26 mouse cellular contexts compared by ENCODE assay signal in genomic region chr16:40653508-40653907, GRCm38 (mm10).
DNase-seq lines count a peak whose midpoint lies in the region; ATAC-seq lines count a peak whose summit lies in the region.
"Had no signal": no experiment of that assay in that cellular context is flagged by ENCODE, and none has a peak within 500 bp of the region (broad histone marks: within the 10 kb centered on the region; RNA-seq: fewer than 3 reads in every experiment).

No protein-coding gene starts in this region.

- no peak overlapping the region for H3K9ac ChIP-seq in forebrain, embryonic 13.5 days
- no peak overlapping the region for H3K9ac ChIP-seq in midbrain, embryonic 14.5 days (replicated peaks; ENCODE audit: low read length)
- no peak overlapping the region for H3K9ac ChIP-seq in midbrain, embryonic 13.5 days (replicated peaks)
- H3K9ac ChIP-seq in forebrain, embryonic 16.5 days (replicated peaks; ENCODE audit: low read depth, low read length): no peak overlapping the region
- H3K9ac ChIP-seq in kidney, embryonic 16.5 days (replicated peaks; ENCODE audit: low read length): no peak overlapping the region
- H3K9ac ChIP-seq: embryonic facial prominence, embryonic 12.5 days; embryonic facial prominence, embryonic 15.5 days; hindbrain, embryonic 15.5 days; intestine, embryonic 15.5 days had no signal

- peak; percentile 75 for ATAC-seq in forebrain, embryonic 13.5 days
- no peak for ATAC-seq in midbrain, embryonic 14.5 days (ENCODE audit: low FRiP score, low TSS enrichment)
- ATAC-seq in midbrain, embryonic 13.5 days: no peak
- peak; percentile 73 for ATAC-seq in forebrain, embryonic 16.5 days
- ATAC-seq in kidney, embryonic 16.5 days (ENCODE audit: low FRiP score, low TSS enrichment): no peak
- ATAC-seq: intestine, embryonic 15.5 days; Patski had no signal

- WGBS in forebrain, embryonic 13.5 days: 58% methylated on average over 1 of the region's 1 CpGs
- WGBS in forebrain, embryonic 10.5 days: 86% methylated on average over 1 of the region's 1 CpGs
- 77% methylated on average over 1 of the region's 1 CpGs for WGBS in midbrain, embryonic 14.5 days
- WGBS in midbrain, embryonic 13.5 days: 76% methylated on average over 1 of the region's 1 CpGs
- 39% methylated on average over 1 of the region's 1 CpGs for WGBS in forebrain, embryonic 16.5 days
- WGBS in kidney, embryonic 16.5 days: 88% methylated on average over 1 of the region's 1 CpGs

- peaks cover 10% of the 10 kb centered on the region for H3K4me1 ChIP-seq in forebrain, embryonic 13.5 days
- H3K4me1 ChIP-seq in forebrain, embryonic 10.5 days: no peaks in the 10 kb centered on the region
- no peaks in the 10 kb centered on the region for H3K4me1 ChIP-seq in midbrain, embryonic 14.5 days (ENCODE audit: control insufficient read depth, insufficient read depth, low read length)
- H3K4me1 ChIP-seq in midbrain, embryonic 13.5 days (replicated peaks): no peaks in the 10 kb centered on the region
- peaks cover 3% of the 10 kb centered on the region; the same call in 1 of the 2 replicates for H3K4me1 ChIP-seq in forebrain, embryonic 16.5 days (replicated peaks; ENCODE audit: control insufficient read depth, insufficient read depth, low read length)
- H3K4me1 ChIP-seq in kidney, embryonic 16.5 days (ENCODE audit: insufficient read depth, low read length): no peaks in the 10 kb centered on the region
- H3K4me1 ChIP-seq: embryonic facial prominence, embryonic 15.5 days; hindbrain, embryonic 15.5 days; intestine, embryonic 15.5 days had no signal

- no peak for DNase-seq in forebrain, embryonic 10.5 days (ENCODE audit: extremely low spot score, low spot score)
- DNase-seq in midbrain, embryonic 14.5 days: no peak
- DNase-seq in heart, adult 9 months (ENCODE audit: low spot score in 2 of 2): no peak
- DNase-seq: adrenal gland, postnatal 10 days; adrenal gland, postnatal 36 days; B cell, adult 2 months; cerebellum, adult 11 months; cerebellum, adult 2 months; cerebellum, adult 9-11 months; cerebellum, postnatal 25 days; gastrocnemius, postnatal 10 days; gastrocnemius, postnatal 36 days; heart, adult 2 months; kidney, adult 11 months had no signal

- H3K27me3 ChIP-seq in forebrain, embryonic 13.5 days: no peaks in the 10 kb centered on the region
- no peaks in the 10 kb centered on the region for H3K27me3 ChIP-seq in forebrain, embryonic 10.5 days (ENCODE audit: poor library complexity, severe bottlenecking)
- H3K27me3 ChIP-seq in midbrain, embryonic 14.5 days (ENCODE audit: control insufficient read depth, insufficient read depth, low read length): no peaks in the 10 kb centered on the region
- H3K27me3 ChIP-seq in midbrain, embryonic 13.5 days: no peaks in the 10 kb centered on the region
- no peaks in the 10 kb centered on the region for H3K27me3 ChIP-seq in forebrain, embryonic 16.5 days (replicated peaks; ENCODE audit: control insufficient read depth, insufficient read depth, low read length)
- no peaks in the 10 kb centered on the region for H3K27me3 ChIP-seq in kidney, embryonic 16.5 days (ENCODE audit: insufficient read depth, low read length)
- H3K27me3 ChIP-seq: CH12.LX; embryonic facial prominence, embryonic 12.5 days; embryonic facial prominence, embryonic 15.5 days; hindbrain, embryonic 15.5 days; intestine, embryonic 15.5 days; Patski had no signal

- H3K4me2 ChIP-seq in forebrain, embryonic 13.5 days: no peak overlapping the region
- no peak overlapping the region for H3K4me2 ChIP-seq in midbrain, embryonic 14.5 days (ENCODE audit: low read length)
- H3K4me2 ChIP-seq in midbrain, embryonic 13.5 days (replicated peaks): no peak overlapping the region
- no peak overlapping the region for H3K4me2 ChIP-seq in forebrain, embryonic 16.5 days (ENCODE audit: low read length)
- H3K4me2 ChIP-seq in kidney, embryonic 16.5 days (replicated peaks; ENCODE audit: low read depth, low read length): no peak overlapping the region
- H3K4me2 ChIP-seq: embryonic facial prominence, embryonic 12.5 days; embryonic facial prominence, embryonic 15.5 days; heart, embryonic 11.5 days; hindbrain, embryonic 15.5 days; intestine, embryonic 15.5 days had no signal

- H3K27ac ChIP-seq in forebrain, embryonic 13.5 days: no peak overlapping the region
- H3K27ac ChIP-seq in forebrain, embryonic 10.5 days: no peak overlapping the region
- H3K27ac ChIP-seq in midbrain, embryonic 14.5 days (replicated peaks; ENCODE audit: low read depth, low read length): 0 out of 2 replicates have a peak overlapping the region, but pooled peaks have one; percentile 5
- no peak overlapping the region for H3K27ac ChIP-seq in midbrain, embryonic 13.5 days
- no peak overlapping the region for H3K27ac ChIP-seq in forebrain, embryonic 16.5 days (ENCODE audit: low read length)
- H3K27ac ChIP-seq in kidney, embryonic 16.5 days (ENCODE audit: low read length): no peak overlapping the region
- H3K27ac ChIP-seq: embryonic facial prominence, embryonic 12.5 days; embryonic facial prominence, embryonic 15.5 days; heart, adult 2 months; hindbrain, embryonic 15.5 days; intestine, embryonic 15.5 days had no signal

- no peaks in the 10 kb centered on the region for H3K9me3 ChIP-seq in forebrain, embryonic 13.5 days (replicated peaks)
- no peaks in the 10 kb centered on the region for H3K9me3 ChIP-seq in forebrain, embryonic 10.5 days
- H3K9me3 ChIP-seq in midbrain, embryonic 14.5 days (ENCODE audit: control insufficient read depth, low read length): no peaks in the 10 kb centered on the region
- no peaks in the 10 kb centered on the region for H3K9me3 ChIP-seq in midbrain, embryonic 13.5 days
- H3K9me3 ChIP-seq in forebrain, embryonic 16.5 days (ENCODE audit: control insufficient read depth, low read length): no peaks in the 10 kb centered on the region
- no peaks in the 10 kb centered on the region for H3K9me3 ChIP-seq in kidney, embryonic 16.5 days (ENCODE audit: low read length)
- H3K9me3 ChIP-seq: embryonic facial prominence, embryonic 12.5 days; embryonic facial prominence, embryonic 15.5 days; G1E; hindbrain, embryonic 15.5 days; intestine, embryonic 15.5 days had no signal

- H3K4me3 ChIP-seq in forebrain, embryonic 13.5 days: no peak overlapping the region
- H3K4me3 ChIP-seq in forebrain, embryonic 10.5 days: no peak overlapping the region
- no peak overlapping the region for H3K4me3 ChIP-seq in midbrain, embryonic 14.5 days (replicated peaks; ENCODE audit: low read depth, low read length)
- H3K4me3 ChIP-seq in midbrain, embryonic 13.5 days (replicated peaks): no peak overlapping the region
- no peak overlapping the region for H3K4me3 ChIP-seq in forebrain, embryonic 16.5 days (replicated peaks; ENCODE audit: low read length)
- no peak overlapping the region for H3K4me3 ChIP-seq in kidney, embryonic 16.5 days (ENCODE audit: low read length)
- H3K4me3 ChIP-seq: embryonic facial prominence, embryonic 12.5 days; embryonic facial prominence, embryonic 15.5 days; heart, adult 2 months; hindbrain, embryonic 15.5 days; intestine, embryonic 15.5 days had no signal

- H3K36me3 ChIP-seq in forebrain, embryonic 13.5 days (ENCODE audit: poor library complexity, severe bottlenecking): no peaks in the 10 kb centered on the region
- no peaks in the 10 kb centered on the region for H3K36me3 ChIP-seq in forebrain, embryonic 10.5 days (replicated peaks)
- no peaks in the 10 kb centered on the region for H3K36me3 ChIP-seq in midbrain, embryonic 14.5 days (ENCODE audit: control insufficient read depth, insufficient read depth, low read length)
- H3K36me3 ChIP-seq in midbrain, embryonic 13.5 days: no peaks in the 10 kb centered on the region
- H3K36me3 ChIP-seq in forebrain, embryonic 16.5 days (ENCODE audit: control insufficient read depth, insufficient read depth): no peaks in the 10 kb centered on the region
- H3K36me3 ChIP-seq in kidney, embryonic 16.5 days (ENCODE audit: insufficient read depth, low read length): no peaks in the 10 kb centered on the region
- H3K36me3 ChIP-seq: embryonic facial prominence, embryonic 12.5 days; embryonic facial prominence, embryonic 15.5 days; G1E; hindbrain, embryonic 15.5 days; intestine, embryonic 15.5 days had no signal

Comparison
In these comparisons a context has a peak if more than half of its experiments do, and no peak if none do; other contexts are left out.
1. ATAC-seq: peak in forebrain, embryonic 13.5 days (single experiment) and forebrain, embryonic 16.5 days (single experiment); none in midbrain, embryonic 14.5 days (single experiment), midbrain, embryonic 13.5 days (single experiment) and kidney, embryonic 16.5 days (single experiment).